Mouse (Mus musculus) stomach, postnatal 0 days (tissue): ENCODE measurements around the gene Dcst2.

ENCODE experiments used
- CTCF ChIP-seq: IDR thresholded peaks from 2 replicates; pipeline ENCODE4 v1.5.1; 2016; ENCODE audit warnings: antibody characterized with exemption, low read depth, mild to moderate bottlenecking, moderate library complexity
- EP300 ChIP-seq: optimal IDR thresholded peaks from 2 replicates; pipeline ENCODE3; 2016; ENCODE audit warnings: antibody characterized with exemption

- TF ChIP-seq CTCF (no peak), EP300 (no peak)
Observed at GRCm38 (mm10) chr3:89360237-89360636, 1.5 kb upstream of the Dcst2 start.
